ENCODE assay signal across 15 mouse cellular contexts in the genomic region with DNA sequence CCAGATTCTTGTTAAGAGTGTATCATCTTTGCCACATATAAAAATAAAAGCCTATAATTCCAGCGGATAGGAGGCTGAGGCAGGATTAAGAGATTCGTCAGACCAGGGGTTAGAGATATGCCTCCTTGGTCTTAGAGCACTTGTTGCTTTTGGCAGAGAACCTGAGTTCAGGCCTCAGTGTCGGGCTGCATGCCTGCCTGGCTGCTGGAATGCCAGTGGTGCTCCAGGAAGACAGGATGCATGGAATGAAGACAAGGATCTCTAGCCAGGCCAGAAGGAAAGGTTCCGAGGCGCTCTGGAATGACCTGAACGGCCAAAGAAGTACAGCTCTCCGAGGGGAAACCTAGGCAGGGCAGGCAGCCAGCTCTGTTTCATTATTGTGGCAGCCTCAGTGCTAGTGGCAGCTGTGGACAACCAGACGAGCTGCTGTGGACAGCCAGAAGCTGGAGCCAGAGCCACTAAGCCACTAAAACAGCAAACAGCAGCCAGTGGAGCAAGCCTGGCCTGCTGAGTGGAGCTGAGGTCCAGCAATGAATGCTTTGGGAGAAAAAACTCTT. TPM values are rescaled to one million over a fixed set of nuclear protein-coding genes. Genes with fewer than 3 reads are reported as not detected.
DNase-seq lines count a peak whose midpoint lies in the region.
"Had no signal": no experiment of that assay in that cellular context is flagged by ENCODE, and none has a peak within 500 bp of the region (broad histone marks: within the 10 kb centered on the region; RNA-seq: fewer than 3 reads in every experiment).

No protein-coding gene starts in this region.

- peak; percentile 26 for DNase-seq in gastrocnemius, postnatal 14 days
- no peak for DNase-seq in gastrocnemius, adult 18-20 months (ENCODE audit: low spot score)
- peak; percentile 32 for DNase-seq in kidney, postnatal 10 days
- no peak for DNase-seq in kidney, adult 8-10 months
- peak; percentile 42 to 45 for DNase-seq in heart, postnatal 36 days
- peak; percentile 55 for DNase-seq in lung, postnatal 25 days (ENCODE audit: low spot score)
- DNase-seq in retina, postnatal 1 day: no peak
- no peak for DNase-seq in spleen, postnatal 36 days (ENCODE audit: low spot score in 2 of 2)
- DNase-seq: right cerebral cortex, postnatal 4 days had no signal

- intact Hi-C loops in gastrocnemius, postnatal 14 days (cut with DNase I; ENCODE audit: low total_unique reads): no loop called here
- intact Hi-C loops in heart, postnatal 36 days (cut with DNase I): no loop called here

RNA-seq across cellular contexts. Expression of gene Arhgap35, which starts 6.4 kb away (rescaled TPM):
- 10 to 100 TPM; 18.8 to 23.1 TPM for total RNA-seq in gastrocnemius, postnatal 14 days (2021)
- total RNA-seq in gastrocnemius, adult 18-20 months (2021): 10 to 100 TPM; 17.4 to 24.4 TPM
- total RNA-seq in heart, postnatal 36 days (2021): 10 to 100 TPM; 32.0 to 35.1 TPM

RNA-seq across cellular contexts. Expression of gene Ceacam15, which starts 54.4 kb away (rescaled TPM):
- not detected for total RNA-seq in gastrocnemius, postnatal 14 days (2021)
- total RNA-seq in gastrocnemius, adult 18-20 months (2021): not detected
- not detected for total RNA-seq in heart, postnatal 36 days (2021)
- total RNA-seq: common myeloid progenitor, adult 5-6 weeks; granulocyte monocyte progenitor cell, adult 5-6 weeks; hindbrain, postnatal 0 days; left cerebral cortex, adult 18-20 months; megakaryocyte-erythroid progenitor cell, adult 5-6 weeks; midbrain, postnatal 0 days had no signal

Comparison
In these comparisons a context has a peak if more than half of its experiments do, and no peak if none do; other contexts are left out.
1. DNase-seq: peak in gastrocnemius, postnatal 14 days (single experiment), kidney, postnatal 10 days (single experiment), heart, postnatal 36 days (2 of 2) and lung, postnatal 25 days (single experiment); none in gastrocnemius, adult 18-20 months (single experiment), kidney, adult 8-10 months (0 of 2), retina, postnatal 1 day (single experiment) and spleen, postnatal 36 days (0 of 2).